ENCODE assay signal across 9 mouse cellular contexts in the genomic region with DNA sequence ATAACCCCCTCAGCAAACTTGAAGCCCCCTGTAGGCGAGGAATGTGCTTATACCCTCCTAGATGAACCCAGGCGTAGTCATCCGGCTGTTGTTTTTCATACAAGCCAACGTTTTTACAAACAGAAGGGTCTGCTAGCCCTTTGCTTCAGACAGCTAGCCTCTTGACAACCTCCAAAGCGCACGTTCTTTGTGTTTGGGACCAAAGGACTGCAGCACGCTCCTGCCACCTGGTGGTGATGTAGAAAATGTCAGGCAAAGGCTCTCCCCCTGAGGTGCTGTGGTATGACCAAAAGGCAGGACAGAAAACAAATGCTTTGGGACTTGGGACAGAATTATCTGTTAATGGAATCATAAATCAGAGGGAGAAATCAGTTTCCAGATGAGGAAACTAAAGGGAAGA.
A peak's percentile ranks its signal among the peaks of the same experiment; 100 is the strongest.
DNase-seq lines count a peak whose midpoint lies in the region; ATAC-seq lines count a peak whose summit lies in the region.
"Had no signal": no experiment of that assay in that cellular context is flagged by ENCODE, and none has a peak within 500 bp of the region (broad histone marks: within the 10 kb centered on the region; RNA-seq: fewer than 3 reads in every experiment).

No protein-coding gene starts in this region.

- no peaks in the 10 kb centered on the region for H3K36me3 ChIP-seq in hindbrain, embryonic 13.5 days
- no peaks in the 10 kb centered on the region for H3K36me3 ChIP-seq in midbrain, embryonic 10.5 days
- H3K36me3 ChIP-seq: lung, embryonic 15.5 days had no signal

- 3% methylated on average over 7 of the region's 7 CpGs for WGBS in hindbrain, embryonic 13.5 days
- 3% methylated on average over 7 of the region's 7 CpGs for WGBS in midbrain, embryonic 10.5 days

- H3K27me3 ChIP-seq in hindbrain, embryonic 13.5 days: 0 out of 2 replicates have a peak, but pooled peaks cover 11% of the 10 kb centered on the region
- H3K27me3 ChIP-seq in midbrain, embryonic 10.5 days (ENCODE audit: low read depth, poor library complexity, severe bottlenecking): peaks cover 15% of the 10 kb centered on the region
- H3K27me3 ChIP-seq: lung, embryonic 15.5 days had no signal

- peak; percentile 92 for DNase-seq in NIH3T3 (ENCODE audit: low read depth)
- peak; percentile 62 to 77 for DNase-seq in cerebellum, adult 18-20 months
- DNase-seq in frontal cortex, adult 2 months (ENCODE audit: extremely low spot score in 1 of 2, low spot score in 1 of 2): peak; percentile 53 to 88
- peak; percentile 59 for DNase-seq in left cerebral cortex, adult 11 months (ENCODE audit: low spot score)
- peak; percentile 79 for DNase-seq in midbrain, embryonic 10.5 days (ENCODE audit: low spot score)
- peak; percentile 80 for DNase-seq in right cerebral cortex, postnatal 4 days

- H3K4me2 ChIP-seq in hindbrain, embryonic 13.5 days: no peak overlapping the region
- H3K4me2 ChIP-seq: lung, embryonic 15.5 days had no signal

- H3K9ac ChIP-seq in hindbrain, embryonic 13.5 days: no peak overlapping the region
- H3K9ac ChIP-seq: lung, embryonic 15.5 days had no signal

- no peak overlapping the region for H3K27ac ChIP-seq in hindbrain, embryonic 13.5 days
- peak overlapping the region; percentile 63; the same call in 1 of the 2 replicates for H3K27ac ChIP-seq in midbrain, embryonic 10.5 days (replicated peaks)
- H3K27ac ChIP-seq: lung, embryonic 15.5 days had no signal

- H3K9me3 ChIP-seq in hindbrain, embryonic 13.5 days: no peaks in the 10 kb centered on the region
- no peaks in the 10 kb centered on the region for H3K9me3 ChIP-seq in midbrain, embryonic 10.5 days (replicated peaks)
- H3K9me3 ChIP-seq: lung, embryonic 15.5 days had no signal

- H3K4me3 ChIP-seq in hindbrain, embryonic 13.5 days: no peak overlapping the region
- no peak overlapping the region for H3K4me3 ChIP-seq in midbrain, embryonic 10.5 days
- H3K4me3 ChIP-seq: lung, embryonic 15.5 days had no signal

- peaks cover 20% of the 10 kb centered on the region for H3K4me1 ChIP-seq in hindbrain, embryonic 13.5 days (replicated peaks)
- peaks cover 24% of the 10 kb centered on the region for H3K4me1 ChIP-seq in midbrain, embryonic 10.5 days

- peak; percentile 63; the same call in 1 of the 2 replicates for ATAC-seq in hindbrain, embryonic 13.5 days (ENCODE audit: low FRiP score)
- ATAC-seq in activated CD4-positive, CD25-positive, alpha-beta regulatory T cell, adult 4 months: no peak
